Mouse (Mus musculus) megakaryocyte, embryonic 14.5 days (primary cell): Measurements from ENCODE around the gene Kifc3.

Source experiments
- FLI1 ChIP-seq: IDR thresholded peaks from 2 replicates; pipeline ENCODE4 v1.6.1; 2012; ENCODE audit warnings: low read length, inconsistent platforms, mixed read lengths
- GATA1 ChIP-seq: IDR thresholded peaks from 3 replicates; pipeline ENCODE4 v1.6.1; 2012; ENCODE audit warnings: mixed read lengths, low read length, inconsistent platforms, borderline replicate concordance

- TF ChIP-seq GATA1 (no peak), FLI1 (no peak)
These were observed 62.1 kb downstream of the Kifc3 start for GRCm38 (mm10) chr8:95140555-95140954.
